Mouse (Mus musculus) neural tube, embryonic 13.5 days (tissue): ENCODE measurements at regions not wholly inside any gene's neighbourhood (a gene's known extent, or its start where the extent isn't known, plus 50 kb on each side); places are given as distances from the start of the nearest gene placed in this dataset.
A peak's percentile ranks its signal among the peaks of the same experiment; 100 is the strongest.

Source experiments
- ATAC-seq: fragments of 200-750 bp; cut with Nextera tagmentation; 2 replicates; pipeline ENCODE4 v1.8.0; 2017; ENCODE audit warnings: low read depth, mild to moderate bottlenecking, moderate TSS enrichment, moderate library complexity
- H3K27ac ChIP-seq: fragments of 300-500 bp; sonication (generic); replicated peaks from 2 replicates; pipeline ENCODE4 v1.5.1; 2015; ENCODE audit warnings: moderate library complexity, mild to moderate bottlenecking, inconsistent platforms
- H3K27me3 ChIP-seq: fragments of 300-500 bp; sonication (generic); 2 replicates; pipeline ENCODE4 v1.6.1; 2015; ENCODE audit warnings: mild to moderate bottlenecking, inconsistent platforms
- H3K36me3 ChIP-seq: fragments of 300-500 bp; sonication (generic); 2 replicates; pipeline ENCODE4 v1.6.1; 2015; ENCODE audit warnings: mild to moderate bottlenecking, inconsistent platforms
- H3K4me1 ChIP-seq: fragments of 300-500 bp; sonication (generic); replicated peaks from 2 replicates; pipeline ENCODE4 v1.6.1; 2015; ENCODE audit warnings: inconsistent platforms
- H3K4me2 ChIP-seq: fragments of 300-500 bp; sonication (generic); 2 replicates; pipeline ENCODE4 v1.6.1; 2015; ENCODE audit warnings: inconsistent platforms, mild to moderate bottlenecking, moderate library complexity
- H3K4me3 ChIP-seq: fragments of 300-500 bp; sonication (generic); 2 replicates; pipeline ENCODE4 v1.5.1; 2015; ENCODE audit warnings: mild to moderate bottlenecking, inconsistent platforms
- H3K9ac ChIP-seq: fragments of 300-500 bp; sonication (generic); 2 replicates; pipeline ENCODE4 v1.6.1; 2015; ENCODE audit warnings: moderate library complexity, mild to moderate bottlenecking, inconsistent platforms
- H3K9me3 ChIP-seq: fragments of 300-500 bp; sonication (generic); 2 replicates; pipeline ENCODE4 v1.6.1; 2016; ENCODE audit warnings: inconsistent platforms
- WGBS: fragments of 180-500 bp; shearing (Covaris S2); methylation state at CpG from one replicate; pipeline ENCODE4 v1.1.7; 2015; 5-methylcytosine and 5-hydroxymethylcytosine counted together

GRCm38 (mm10) chr15:57644331-57644953 is 167.0 kb upstream of the Slc22a22 start:
- Histone ChIP-seq H3K27me3 (no peaks in the 10 kb centered on the region), H3K4me3 (no peak overlapping the region), H3K4me1 (no peaks in the 10 kb centered on the region), H3K9me3 (no peaks in the 10 kb centered on the region), H3K27ac (no peak overlapping the region), H3K4me2 (no peak overlapping the region), H3K36me3 (no peaks in the 10 kb centered on the region), H3K9ac (no peak overlapping the region)
- no peak for ATAC-seq
- 64% methylated on average over 11 of the region's 11 CpGs for WGBS

- ATAC-seq: no peak
- Histone ChIP-seq H3K4me2 (no peak overlapping the region), H3K4me3 (no peak overlapping the region), H3K9ac (no peak overlapping the region), H3K4me1 (no peaks in the 10 kb centered on the region), H3K27ac (no peak overlapping the region), H3K27me3 (no peaks in the 10 kb centered on the region), H3K9me3 (no peaks in the 10 kb centered on the region), H3K36me3 (no peaks in the 10 kb centered on the region)
- WGBS: 70% methylated on average over 7 of the region's 7 CpGs
Measured at GRCm38 (mm10) chr15:57639115-57639514, 161.7 kb upstream of the Slc22a22 start.

- no peak overlapping the region for H3K4me3 ChIP-seq
- 93% methylated on average over 3 of the region's 3 CpGs for WGBS
- no peak overlapping the region for H3K4me2 ChIP-seq
Measured at GRCm38 (mm10) chr15:57633067-57633466, 155.6 kb upstream of the Slc22a22 start.

GRCm38 (mm10) chr15:57632537-57632936 is 155.1 kb upstream of the Slc22a22 start:
- 86% methylated on average over 8 of the region's 8 CpGs for WGBS
- Histone ChIP-seq H3K4me1 (no peaks in the 10 kb centered on the region), H3K9ac (no peak overlapping the region), H3K36me3 (no peaks in the 10 kb centered on the region), H3K4me2 (no peak overlapping the region), H3K27me3 (no peaks in the 10 kb centered on the region), H3K9me3 (no peaks in the 10 kb centered on the region), H3K4me3 (no peak overlapping the region), H3K27ac (no peak overlapping the region)
- no peak for ATAC-seq

More at GRCm38 (mm10) chr15:57633067-57633466, 155.6 kb upstream of the Slc22a22 start:
- no peaks in the 10 kb centered on the region for H3K27me3 ChIP-seq
- no peak overlapping the region for H3K9ac ChIP-seq
- no peaks in the 10 kb centered on the region for H3K36me3 ChIP-seq
- H3K4me1 ChIP-seq: no peaks in the 10 kb centered on the region
- H3K27ac ChIP-seq: no peak overlapping the region
- no peaks in the 10 kb centered on the region for H3K9me3 ChIP-seq
- no peak for ATAC-seq

- no peaks in the 10 kb centered on the region for H3K9me3 ChIP-seq
- no peak overlapping the region for H3K9ac ChIP-seq
- no peak overlapping the region for H3K4me3 ChIP-seq
- ATAC-seq: no peak; the same call in 1 of the 2 replicates
- H3K27ac ChIP-seq: no peak overlapping the region
- 86% methylated on average over 6 of the region's 6 CpGs for WGBS
- no peaks in the 10 kb centered on the region for H3K4me1 ChIP-seq
- H3K4me2 ChIP-seq: no peak overlapping the region
- no peaks in the 10 kb centered on the region for H3K27me3 ChIP-seq
- H3K36me3 ChIP-seq: no peaks in the 10 kb centered on the region
Measured at GRCm38 (mm10) chr15:57618466-57618865, 141.0 kb upstream of the Slc22a22 start.

- Histone ChIP-seq H3K27me3 (no peaks in the 10 kb centered on the region), H3K36me3 (no peaks in the 10 kb centered on the region), H3K9ac (no peak overlapping the region), H3K9me3 (no peaks in the 10 kb centered on the region), H3K4me1 (no peaks in the 10 kb centered on the region), H3K4me2 (no peak overlapping the region), H3K4me3 (no peak overlapping the region), H3K27ac (no peak overlapping the region)
- no peak for ATAC-seq
- WGBS: 67% methylated on average over 11 of the region's 11 CpGs
Measured at GRCm38 (mm10) chr15:57616880-57617391, 139.5 kb upstream of the Slc22a22 start.

GRCm38 (mm10) chr15:57610006-57610405 is 132.6 kb upstream of the Slc22a22 start:
- Histone ChIP-seq H3K4me2 (no peak overlapping the region), H3K27me3 (no peaks in the 10 kb centered on the region), H3K4me3 (no peak overlapping the region), H3K9me3 (no peaks in the 10 kb centered on the region), H3K9ac (no peak overlapping the region), H3K36me3 (no peaks in the 10 kb centered on the region), H3K27ac (no peak overlapping the region), H3K4me1 (no peaks in the 10 kb centered on the region)
- ATAC-seq: no peak
- WGBS: 92% methylated on average over 2 of the region's 2 CpGs

GRCm38 (mm10) chr15:57608519-57608918 is 131.1 kb upstream of the Slc22a22 start:
- H3K9ac ChIP-seq: no peak overlapping the region
- 84% methylated on average over 3 of the region's 3 CpGs for WGBS
- H3K4me3 ChIP-seq: no peak overlapping the region

GRCm38 (mm10) chr15:57600562-57600961 is 123.1 kb upstream of the Slc22a22 start:
- H3K9me3 ChIP-seq: no peaks in the 10 kb centered on the region
- 16% methylated on average over 6 of the region's 6 CpGs for WGBS
- H3K4me3 ChIP-seq: no peak overlapping the region
- H3K4me1 ChIP-seq: 0 out of 2 replicates have a peak, but pooled peaks cover 2% of the 10 kb centered on the region
- no peaks in the 10 kb centered on the region for H3K36me3 ChIP-seq
- peak; percentile 63; the same call in 1 of the 2 replicates for ATAC-seq
- no peaks in the 10 kb centered on the region for H3K27me3 ChIP-seq
- no peak overlapping the region for H3K27ac ChIP-seq
- no peak overlapping the region for H3K4me2 ChIP-seq
- no peak overlapping the region for H3K9ac ChIP-seq

More at GRCm38 (mm10) chr15:57608519-57608918, 131.1 kb upstream of the Slc22a22 start:
- no peak overlapping the region for H3K4me2 ChIP-seq
- no peaks in the 10 kb centered on the region for H3K36me3 ChIP-seq
- no peaks in the 10 kb centered on the region for H3K27me3 ChIP-seq
- no peaks in the 10 kb centered on the region for H3K4me1 ChIP-seq
- ATAC-seq: no peak
- no peak overlapping the region for H3K27ac ChIP-seq
- H3K9me3 ChIP-seq: no peaks in the 10 kb centered on the region

GRCm38 (mm10) chr15:57593326-57594004 is 116.0 kb upstream of the Slc22a22 start:
- WGBS: 86% methylated on average over 4 of the region's 4 CpGs
- no peaks in the 10 kb centered on the region for H3K36me3 ChIP-seq
- H3K4me3 ChIP-seq: no peak overlapping the region
- no peaks in the 10 kb centered on the region for H3K9me3 ChIP-seq
- H3K27ac ChIP-seq: no peak overlapping the region
- ATAC-seq: no peak
- H3K27me3 ChIP-seq: no peaks in the 10 kb centered on the region
- no peak overlapping the region for H3K4me2 ChIP-seq
- H3K4me1 ChIP-seq: peaks cover 15% of the 10 kb centered on the region
- no peak overlapping the region for H3K9ac ChIP-seq

- WGBS: 65% methylated on average over 7 of the region's 7 CpGs
- Histone ChIP-seq H3K27ac (no peak overlapping the region), H3K9ac (no peak overlapping the region), H3K4me2 (no peak overlapping the region), H3K36me3 (no peaks in the 10 kb centered on the region), H3K27me3 (no peaks in the 10 kb centered on the region), H3K4me1 (peaks cover 15% of the 10 kb centered on the region), H3K4me3 (no peak overlapping the region), H3K9me3 (no peaks in the 10 kb centered on the region)
- ATAC-seq: no peak
Measured at GRCm38 (mm10) chr15:57590597-57591219, 113.3 kb upstream of the Slc22a22 start.
